Mouse (Mus musculus): ENCODE data around the gene Gng8. TPM values are rescaled to one million over a fixed set of nuclear protein-coding genes. Genes with fewer than 3 reads are reported as not detected.

Gng8 gene
- polyA plus RNA-seq, 1 experiment from 2014 or later = 13.9 TPM

DNA sequence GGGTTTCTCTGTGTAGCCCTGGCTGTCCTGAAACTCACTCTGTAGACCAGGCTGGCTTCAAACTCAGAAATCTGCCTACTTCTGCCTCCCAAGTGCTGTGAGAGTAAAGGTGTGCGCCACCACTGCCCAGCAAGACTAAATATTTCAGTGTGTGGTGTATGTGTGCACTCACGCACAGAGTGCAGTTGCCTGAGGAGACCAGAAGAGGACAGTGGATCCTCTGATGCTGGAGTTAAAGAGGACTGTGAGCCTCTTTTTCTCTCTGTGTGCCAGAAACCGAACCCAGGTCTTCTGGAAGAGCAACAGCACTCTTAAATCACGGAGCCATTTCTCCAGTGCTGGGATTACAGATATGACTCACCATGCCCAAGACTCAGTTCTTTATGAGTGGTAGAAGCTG lies 18.2 kb upstream of the Gng8 start:
- WGBS = 87% methylated on average over 4 of the region's 4 CpGs
- no peak overlapping the region for H3K4me2 ChIP-seq (ENCODE audit: low read length)
- no peak for ATAC-seq (replicated peaks; ENCODE audit: low FRiP score, low TSS enrichment, low read depth)
- no peaks in the 10 kb centered on the region for H3K9me3 ChIP-seq (ENCODE audit: control insufficient read depth, low read length)
- H3K36me3 ChIP-seq (ENCODE audit: control insufficient read depth, insufficient read depth, low read length) = 0 out of 2 replicates have a peak, but pooled peaks cover 10% of the 10 kb centered on the region
- no peaks in the 10 kb centered on the region for H3K27me3 ChIP-seq (replicated peaks; ENCODE audit: control insufficient read depth, insufficient read depth, low read length)
- DNase-seq (ENCODE audit: low spot score) = no peak
- H3K4me3 ChIP-seq (ENCODE audit: low read depth, low read length) = no peak overlapping the region
- H3K9ac ChIP-seq (ENCODE audit: low read length) = no peak overlapping the region
- H3K4me1 ChIP-seq (replicated peaks; ENCODE audit: control insufficient read depth, insufficient read depth, low read length) = peaks cover 7% of the 10 kb centered on the region; the same call in 1 of the 2 replicates
- no peak overlapping the region for H3K27ac ChIP-seq (ENCODE audit: low read depth)

DNA sequence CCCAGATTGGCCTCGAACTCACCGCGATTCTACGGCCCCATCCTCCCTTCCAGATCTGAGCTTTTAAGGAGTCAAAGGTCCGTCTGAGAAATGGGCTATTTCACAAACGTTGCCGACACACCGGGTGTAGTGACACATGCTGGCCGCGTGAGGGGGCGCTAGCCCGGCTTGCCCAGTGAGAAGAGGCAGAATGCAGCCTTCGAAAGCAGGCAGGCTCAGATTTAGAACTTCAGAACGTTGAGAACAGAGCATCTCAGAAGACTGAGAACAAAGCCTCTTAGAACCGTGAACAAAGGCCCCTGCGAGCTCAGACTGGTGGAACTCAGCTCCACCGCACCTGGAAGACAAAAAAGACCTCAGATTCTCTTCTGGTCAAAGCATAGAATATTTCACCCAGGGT lies 17.4 kb upstream of the Gng8 start:
- peak; percentile 83 for DNase-seq (ENCODE audit: low spot score)
- H3K9me3 ChIP-seq (ENCODE audit: control insufficient read depth, low read length) = no peaks in the 10 kb centered on the region
- H3K27me3 ChIP-seq (replicated peaks; ENCODE audit: control insufficient read depth, insufficient read depth, low read length) = no peaks in the 10 kb centered on the region
- ATAC-seq (replicated peaks; ENCODE audit: low FRiP score, low TSS enrichment, low read depth) = no peak
- peak overlapping the region; percentile 29; the same call in 1 of the 2 replicates for H3K9ac ChIP-seq (ENCODE audit: low read length)
- WGBS = 5% methylated on average over 17 of the region's 17 CpGs
- H3K4me1 ChIP-seq (replicated peaks; ENCODE audit: control insufficient read depth, insufficient read depth, low read length) = peaks cover 7% of the 10 kb centered on the region; the same call in 1 of the 2 replicates
- H3K4me3 ChIP-seq (ENCODE audit: low read depth, low read length) = peak overlapping the region; percentile 80
- peaks cover 13% of the 10 kb centered on the region for H3K36me3 ChIP-seq (ENCODE audit: control insufficient read depth, insufficient read depth, low read length)
- H3K4me2 ChIP-seq (ENCODE audit: low read length) = peak overlapping the region; percentile 39
- peak overlapping the region; percentile 84 for H3K27ac ChIP-seq (ENCODE audit: low read depth)

DNA sequence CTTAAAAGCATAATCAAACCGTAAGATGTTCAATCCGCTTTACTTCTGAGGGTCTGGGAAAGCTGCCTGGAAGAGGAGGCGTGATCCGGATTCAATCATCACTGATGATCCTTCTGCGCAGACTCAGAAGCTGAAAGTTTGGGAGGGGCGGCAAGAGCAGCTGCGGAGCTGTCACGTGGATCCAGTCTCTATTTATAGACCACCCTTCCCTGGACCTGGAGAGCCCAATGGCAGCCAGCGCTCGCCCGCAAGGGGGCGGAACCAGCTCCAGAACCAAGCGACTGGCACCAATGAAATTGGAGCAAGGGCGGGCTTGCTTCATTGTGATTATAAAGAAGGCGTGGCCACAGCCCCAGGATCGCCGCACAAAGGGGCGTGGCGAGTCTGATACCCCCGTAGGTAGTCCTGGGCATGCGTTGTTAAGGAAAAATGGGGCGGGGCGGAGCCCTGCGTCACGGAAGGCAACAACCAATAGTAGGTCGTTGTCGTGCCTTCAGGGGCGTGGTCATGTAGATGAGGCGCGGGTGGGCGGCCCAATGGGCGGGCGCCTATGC lies 16.8 kb upstream of the Gng8 start:
- Histone ChIP-seq H3K4me2 (ENCODE audit: low read length) (peak overlapping the region; percentile 72), H3K27me3 (replicated peaks; ENCODE audit: control insufficient read depth, insufficient read depth, low read length) (no peaks in the 10 kb centered on the region), H3K9ac (ENCODE audit: low read length) (peak overlapping the region; percentile 29; the same call in 1 of the 2 replicates), H3K36me3 (ENCODE audit: control insufficient read depth, insufficient read depth, low read length) (peaks cover 16% of the 10 kb centered on the region), H3K27ac (ENCODE audit: low read depth) (peak overlapping the region; percentile 84), H3K9me3 (ENCODE audit: control insufficient read depth, low read length) (no peaks in the 10 kb centered on the region), H3K4me1 (replicated peaks; ENCODE audit: control insufficient read depth, insufficient read depth, low read length) (peaks cover 7% of the 10 kb centered on the region; the same call in 1 of the 2 replicates), H3K4me3 (ENCODE audit: low read depth, low read length) (peak overlapping the region; percentile 80)
- ATAC-seq (replicated peaks; ENCODE audit: low FRiP score, low TSS enrichment, low read depth) = peak; percentile 96
- WGBS = under 1% methylated on average over 33 of the region's 33 CpGs
- DNase-seq (ENCODE audit: low spot score) = peak; percentile 98

DNA sequence AGATGAGACGGTGACA lies 16.5 kb upstream of the Gng8 start, which contains the start of gene Dact3:
TSS of gene Dact3 (plus strand) at position 8 of the 16 bp plus-strand sequence.
- Histone ChIP-seq H3K9me3 (ENCODE audit: control insufficient read depth, low read length) (no peaks in the 10 kb centered on the region), H3K4me1 (replicated peaks; ENCODE audit: control insufficient read depth, insufficient read depth, low read length) (peaks cover 9% of the 10 kb centered on the region; the same call in 1 of the 2 replicates), H3K27me3 (replicated peaks; ENCODE audit: control insufficient read depth, insufficient read depth, low read length) (no peaks in the 10 kb centered on the region), H3K9ac (ENCODE audit: low read length) (peak within 1 kb of the TSS; percentile 74), H3K4me2 (ENCODE audit: low read length) (peak within 1 kb of the TSS; percentile 72), H3K4me3 (ENCODE audit: low read depth, low read length) (peak within 1 kb of the TSS; percentile 80), H3K36me3 (ENCODE audit: control insufficient read depth, insufficient read depth, low read length) (peaks cover 16% of the 10 kb centered on the region), H3K27ac (ENCODE audit: low read depth) (peak within 1 kb of the TSS; percentile 84)
- 0% methylated on average over 1 of the region's 1 CpGs for WGBS
- no peak for ATAC-seq (replicated peaks; ENCODE audit: low FRiP score, low TSS enrichment, low read depth)
- DNase-seq (ENCODE audit: low spot score) = no peak

GRCm38 (mm10) chr7:16875326-16875725 lies 16.3 kb upstream of the Gng8 start:
- ATAC-seq (replicated peaks; ENCODE audit: low FRiP score, low TSS enrichment, low read depth) (peak; percentile 30; the same call in 1 of the 2 replicates), DNase-seq (ENCODE audit: low spot score) (no peak)
- peak overlapping the region; percentile 74 for H3K9ac ChIP-seq (ENCODE audit: low read length)
- H3K4me2 ChIP-seq (ENCODE audit: low read length) = peak overlapping the region; percentile 72
- WGBS = under 1% methylated on average over 37 of the region's 42 CpGs
- H3K9me3 ChIP-seq (ENCODE audit: control insufficient read depth, low read length) = no peaks in the 10 kb centered on the region
- peaks cover 11% of the 10 kb centered on the region; the same call in 1 of the 2 replicates for H3K4me1 ChIP-seq (replicated peaks; ENCODE audit: control insufficient read depth, insufficient read depth, low read length)
- peak overlapping the region; percentile 77 for H3K27ac ChIP-seq (ENCODE audit: low read depth)
- peak overlapping the region; percentile 80 for H3K4me3 ChIP-seq (ENCODE audit: low read depth, low read length)
- H3K36me3 ChIP-seq (ENCODE audit: control insufficient read depth, insufficient read depth, low read length) = peaks cover 16% of the 10 kb centered on the region
- H3K27me3 ChIP-seq (replicated peaks; ENCODE audit: control insufficient read depth, insufficient read depth, low read length) = no peaks in the 10 kb centered on the region

DNA sequence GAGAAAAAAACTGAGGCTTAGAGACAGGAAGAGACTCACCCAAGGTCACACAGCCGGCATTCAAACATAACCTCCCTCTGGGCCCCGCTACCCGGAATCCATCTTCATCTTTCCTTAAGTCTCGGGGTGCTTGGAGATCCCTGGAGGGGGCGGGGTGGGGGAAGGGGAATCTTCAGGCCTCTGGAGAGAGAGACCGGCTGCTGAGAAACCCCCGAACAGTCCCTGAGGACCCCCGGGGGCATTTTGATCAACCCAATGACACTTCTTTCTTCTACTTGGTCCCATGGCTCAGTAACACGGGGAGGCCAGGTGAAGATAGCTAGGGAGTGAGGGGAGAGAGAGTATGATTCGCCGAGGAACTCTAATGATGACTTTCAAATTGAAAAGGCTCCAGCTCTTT lies 15.6 kb upstream of the Gng8 start:
- Histone ChIP-seq H3K9ac (ENCODE audit: low read length) (peak overlapping the region; percentile 74), H3K4me1 (replicated peaks; ENCODE audit: control insufficient read depth, insufficient read depth, low read length) (peaks cover 15% of the 10 kb centered on the region; the same call in 1 of the 2 replicates), H3K9me3 (ENCODE audit: control insufficient read depth, low read length) (no peaks in the 10 kb centered on the region), H3K36me3 (ENCODE audit: control insufficient read depth, insufficient read depth, low read length) (peaks cover 16% of the 10 kb centered on the region), H3K27me3 (replicated peaks; ENCODE audit: control insufficient read depth, insufficient read depth, low read length) (no peaks in the 10 kb centered on the region), H3K4me3 (ENCODE audit: low read depth, low read length) (peak overlapping the region; percentile 80), H3K27ac (ENCODE audit: low read depth) (peak overlapping the region; percentile 77), H3K4me2 (ENCODE audit: low read length) (peak overlapping the region; percentile 72)
- ATAC-seq (replicated peaks; ENCODE audit: low FRiP score, low TSS enrichment, low read depth) (no peak), DNase-seq (ENCODE audit: low spot score) (no peak)
- 10% methylated on average over 11 of the region's 11 CpGs for WGBS

DNA sequence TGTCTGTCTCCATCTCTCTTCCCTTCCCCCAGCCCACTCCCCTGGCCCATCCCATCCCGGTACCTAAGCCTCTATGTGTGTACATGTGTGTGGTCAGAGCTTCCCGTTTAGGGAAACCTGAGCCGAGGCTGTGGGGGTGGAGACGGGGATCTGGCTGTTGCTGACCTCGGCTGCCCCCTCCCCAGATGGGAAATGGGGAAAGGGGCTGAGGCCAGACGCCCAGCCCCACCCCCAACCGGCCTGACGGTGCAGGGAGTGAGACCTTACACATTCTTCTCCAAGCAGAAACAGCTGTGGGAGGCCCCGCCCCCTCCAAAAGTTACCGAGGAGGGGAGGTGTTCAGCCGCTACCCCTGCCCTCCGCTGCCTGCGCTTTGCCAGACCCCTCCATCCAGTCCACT lies 15.0 kb upstream of the Gng8 start:
- peak; percentile 76 for DNase-seq (ENCODE audit: low spot score)
- peak overlapping the region; percentile 80 for H3K4me3 ChIP-seq (ENCODE audit: low read depth, low read length)
- WGBS = 2% methylated on average over 12 of the region's 13 CpGs
- H3K27ac ChIP-seq (ENCODE audit: low read depth) = peak overlapping the region; percentile 77
- H3K4me1 ChIP-seq (replicated peaks; ENCODE audit: control insufficient read depth, insufficient read depth, low read length) = peaks cover 15% of the 10 kb centered on the region; the same call in 1 of the 2 replicates
- peaks cover 12% of the 10 kb centered on the region for H3K36me3 ChIP-seq (ENCODE audit: control insufficient read depth, insufficient read depth, low read length)
- H3K27me3 ChIP-seq (replicated peaks; ENCODE audit: control insufficient read depth, insufficient read depth, low read length) = no peaks in the 10 kb centered on the region
- peak overlapping the region; percentile 74 for H3K9ac ChIP-seq (ENCODE audit: low read length)
- ATAC-seq (replicated peaks; ENCODE audit: low FRiP score, low TSS enrichment, low read depth) = no peak
- peak overlapping the region; percentile 72 for H3K4me2 ChIP-seq (ENCODE audit: low read length)
- H3K9me3 ChIP-seq (ENCODE audit: control insufficient read depth, low read length) = no peaks in the 10 kb centered on the region

DNA sequence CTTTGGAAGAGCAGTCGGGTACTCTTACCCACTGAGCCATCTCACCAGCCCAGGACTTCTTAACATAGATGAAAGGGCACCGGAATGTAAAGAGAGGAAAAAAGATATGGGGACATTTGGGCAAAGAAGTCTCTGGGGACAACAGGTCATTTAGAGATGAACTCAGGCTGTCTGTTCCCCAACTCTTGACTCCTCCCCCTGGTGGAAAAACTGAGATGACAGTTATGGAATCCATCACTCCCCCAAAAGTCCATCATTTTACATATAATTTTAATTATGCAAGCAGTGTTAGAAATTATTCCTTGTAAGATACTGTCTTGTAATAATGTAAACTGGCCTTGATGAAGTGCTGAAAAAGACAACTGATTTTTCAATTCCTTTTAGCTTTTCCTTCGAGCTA lies 13.9 kb upstream of the Gng8 start:
- Histone ChIP-seq H3K27me3 (replicated peaks; ENCODE audit: control insufficient read depth, insufficient read depth, low read length) (no peaks in the 10 kb centered on the region), H3K9ac (ENCODE audit: low read length) (no peak overlapping the region), H3K4me3 (ENCODE audit: low read depth, low read length) (no peak overlapping the region), H3K9me3 (ENCODE audit: control insufficient read depth, low read length) (no peaks in the 10 kb centered on the region), H3K27ac (ENCODE audit: low read depth) (no peak overlapping the region), H3K4me1 (replicated peaks; ENCODE audit: control insufficient read depth, insufficient read depth, low read length) (peaks cover 15% of the 10 kb centered on the region; the same call in 1 of the 2 replicates), H3K36me3 (ENCODE audit: control insufficient read depth, insufficient read depth, low read length) (peaks cover 6% of the 10 kb centered on the region), H3K4me2 (ENCODE audit: low read length) (no peak overlapping the region)
- WGBS = 88% methylated on average over 3 of the region's 3 CpGs
- no peak for DNase-seq (ENCODE audit: low spot score)
- no peak for ATAC-seq (replicated peaks; ENCODE audit: low FRiP score, low TSS enrichment, low read depth)

All from intestine, embryonic 14.5 days (tissue).